Mouse (Mus musculus) lung, postnatal 0 days (tissue): ENCODE measurements around the gene Lrrn1.

ENCODE experiments used
- CTCF ChIP-seq: IDR thresholded peaks from 2 replicates; pipeline ENCODE4 v1.5.1; 2016; ENCODE audit warnings: antibody characterized with exemption, mild to moderate bottlenecking
- EP300 ChIP-seq: IDR thresholded peaks from 2 replicates; pipeline ENCODE4 v1.6.1; 2016; ENCODE audit warnings: antibody characterized with exemption, mild to moderate bottlenecking, control low read depth

GRCm38 (mm10) chr6:107557806-107558205 is 28.2 kb downstream of the Lrrn1 start:
- TF ChIP-seq CTCF: no peak
- no peak for TF ChIP-seq EP300
